Mouse (Mus musculus) adipocyte (in vitro differentiated cells): ENCODE data around the gene Gpr176.

Experiments
- DNase-seq: peaks from one replicate; pipeline ENCODE4 v3.0.0-alpha.2; 2016; ENCODE audit warnings: low spot score

Gpr176 gene

DNA sequence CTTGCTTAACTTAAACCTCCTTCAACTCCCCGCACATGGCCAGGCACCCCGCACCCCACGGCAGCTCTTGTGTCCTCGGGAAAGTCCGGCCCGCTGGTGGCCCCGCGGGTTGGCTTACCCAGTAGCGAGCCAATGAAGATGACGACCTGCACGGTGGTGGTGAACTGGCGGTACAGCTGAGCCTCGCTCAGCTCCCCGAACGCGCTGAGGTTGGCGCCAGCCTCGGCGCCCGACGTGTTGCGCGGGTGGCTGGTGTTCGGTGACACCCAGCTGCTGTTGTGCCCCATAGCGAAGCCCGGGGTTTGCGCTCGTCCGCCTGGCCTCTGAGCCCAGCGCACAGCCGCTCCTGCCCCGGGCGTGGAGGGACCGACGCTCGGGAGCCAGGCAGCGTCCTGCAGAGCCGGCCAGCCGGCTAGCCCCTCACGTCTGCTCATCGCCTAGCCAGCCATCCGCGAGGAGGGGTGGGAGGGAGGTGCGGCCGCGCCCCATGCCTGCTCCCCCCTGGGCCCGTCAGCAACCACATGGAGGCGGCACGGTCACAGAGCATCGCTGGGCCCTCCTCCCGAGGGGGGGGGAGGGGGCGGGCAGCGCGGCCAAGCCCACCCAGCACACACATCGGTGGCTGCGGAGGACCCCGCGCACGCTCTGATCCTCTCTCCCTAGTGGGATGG is at the start of gene Gpr176:
Gpr176 (minus strand) TSS at position 519 of the 671 bp plus-strand sequence.
- no peak for DNase-seq

DNA sequence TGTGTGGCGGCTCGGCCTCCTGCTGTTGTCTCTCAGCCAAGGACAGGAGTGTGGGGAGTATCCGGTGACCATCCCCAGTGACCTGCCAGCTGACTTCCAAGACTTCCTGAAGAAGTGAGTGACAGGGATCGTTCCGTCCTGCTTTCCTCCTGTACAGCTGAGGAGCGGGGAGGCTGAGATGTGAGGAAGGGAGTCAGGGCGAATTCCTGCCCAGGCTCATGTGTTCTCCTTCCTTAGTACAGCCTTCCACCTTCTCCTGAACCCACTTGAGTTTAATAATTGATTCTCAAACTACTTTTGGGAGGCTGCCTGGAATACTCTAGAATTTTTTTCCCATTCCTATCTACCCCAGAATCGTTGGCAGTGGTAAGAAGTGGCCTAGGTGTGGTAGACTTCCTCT is 49.2 kb upstream of the Gpr176 start:
- no peak for DNase-seq

DNA sequence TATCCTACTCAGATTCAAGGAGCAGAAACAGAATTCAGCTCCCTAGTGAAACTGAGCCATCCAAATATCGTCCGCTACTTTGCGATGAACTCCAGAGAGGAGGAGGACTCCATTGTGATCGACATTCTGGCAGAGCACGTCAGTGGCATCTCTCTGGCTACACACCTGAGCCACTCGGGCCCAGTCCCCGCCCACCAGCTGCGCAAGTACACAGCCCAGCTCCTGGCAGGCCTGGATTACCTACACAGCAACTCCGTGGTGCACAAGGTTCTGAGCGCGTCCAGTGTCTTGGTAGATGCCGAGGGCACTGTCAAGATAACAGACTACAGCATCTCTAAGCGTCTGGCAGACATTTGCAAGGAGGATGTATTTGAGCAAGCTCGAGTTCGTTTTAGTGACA is 48.7 kb upstream of the Gpr176 start:
- DNase-seq: no peak

DNA sequence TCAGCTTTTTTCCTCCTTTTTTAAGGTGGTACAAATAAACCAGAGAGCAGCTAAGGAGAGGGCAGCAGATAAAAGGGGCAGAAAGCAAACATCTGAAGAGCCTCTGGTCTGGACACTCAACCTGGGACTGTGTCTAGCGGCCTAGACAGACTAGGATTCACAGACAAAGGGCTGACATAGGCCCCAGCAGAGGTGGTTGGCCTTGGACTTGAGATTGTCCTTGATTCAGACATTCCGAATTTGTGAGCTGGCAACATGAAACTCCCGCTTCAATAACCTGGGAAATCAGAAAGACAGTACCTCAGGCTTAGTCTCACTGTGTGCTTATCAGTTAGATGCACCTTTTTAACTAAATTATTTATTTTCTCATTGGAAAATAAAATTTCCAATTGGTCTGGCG is 44.9 kb upstream of the Gpr176 start:
- DNase-seq: no peak

DNA sequence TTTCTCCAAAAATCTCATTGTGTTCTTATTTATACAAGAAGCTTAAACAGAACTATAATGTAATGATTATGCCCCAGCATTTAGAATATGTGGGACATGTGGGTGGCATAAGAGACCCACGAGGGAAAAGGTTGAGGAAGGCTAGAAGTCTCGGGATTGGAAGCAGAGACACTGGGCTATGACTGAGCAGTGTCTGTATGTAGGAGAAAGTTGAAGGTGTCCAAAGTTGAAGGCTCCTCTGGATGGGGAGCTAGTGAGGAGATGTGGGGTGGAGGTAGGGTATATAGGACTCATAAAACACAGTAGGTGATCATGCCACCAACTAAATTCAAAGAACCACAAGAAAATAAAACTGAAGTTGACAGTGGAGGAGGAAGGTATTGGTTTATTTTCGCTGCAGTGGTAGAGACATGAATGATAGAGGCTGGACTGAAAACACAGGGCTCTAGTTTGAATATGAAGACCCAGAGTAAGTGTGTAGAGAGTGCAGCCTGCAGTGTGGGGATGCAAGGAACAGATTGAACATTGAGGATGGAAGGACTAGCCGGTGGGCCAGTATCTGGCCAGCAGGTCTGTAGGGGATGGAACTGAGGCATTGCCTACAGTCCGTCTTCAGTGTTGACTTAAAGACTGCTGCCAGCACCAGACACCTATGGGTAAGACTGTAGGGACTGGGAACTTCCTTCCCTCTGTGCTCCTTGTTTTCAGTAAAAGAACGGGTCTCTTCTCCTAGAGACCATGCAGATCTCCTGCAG is 42.6 kb upstream of the Gpr176 start:
- DNase-seq: peak; percentile 47

DNA sequence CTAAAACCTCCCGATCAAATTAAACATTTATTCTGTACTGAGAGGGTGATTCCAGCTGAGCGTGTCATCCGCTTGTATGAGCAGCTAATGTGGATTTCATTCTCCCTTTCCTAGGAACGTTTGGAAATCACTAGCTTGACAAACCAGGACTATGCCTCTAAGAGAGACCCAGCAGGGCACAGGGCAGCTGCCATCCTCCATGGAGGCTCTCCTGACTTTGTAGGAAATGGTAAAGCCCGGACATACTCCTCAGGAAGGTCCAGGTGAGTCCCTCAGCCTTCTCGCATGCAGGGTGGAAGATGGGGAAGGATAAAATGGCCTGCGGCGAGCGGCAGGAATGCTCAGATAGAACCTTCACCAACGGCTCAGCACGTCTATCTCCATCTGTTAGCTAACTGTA is 39.6 kb upstream of the Gpr176 start:
- DNase-seq: no peak

DNA sequence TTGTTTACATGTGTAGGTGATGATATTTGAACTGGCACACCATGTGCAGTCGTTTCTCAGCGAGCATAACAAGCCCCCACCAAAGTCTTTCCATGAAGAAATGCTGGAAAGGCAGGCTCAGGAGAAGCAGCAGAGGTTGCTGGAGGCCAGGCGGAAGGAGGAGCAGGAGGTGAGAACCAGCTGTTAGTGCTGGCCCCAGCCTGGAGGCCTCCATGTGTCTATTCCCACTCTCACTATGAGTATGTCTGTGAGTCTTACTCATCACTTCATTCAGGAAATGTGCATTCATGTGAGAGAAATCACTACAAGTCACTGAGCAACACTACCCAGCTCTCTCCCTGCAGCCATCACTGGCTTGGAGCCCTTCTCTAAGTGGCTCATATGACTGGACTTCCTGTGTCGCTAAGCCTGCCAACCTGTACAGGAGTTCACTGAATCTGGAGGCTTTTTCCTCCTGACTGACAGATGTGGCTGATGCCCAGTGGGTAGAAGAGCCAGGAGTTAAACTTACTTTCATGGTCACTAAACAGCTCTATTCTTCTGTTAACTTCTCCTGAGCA is 35.2 kb upstream of the Gpr176 start:
- DNase-seq: no peak

DNA sequence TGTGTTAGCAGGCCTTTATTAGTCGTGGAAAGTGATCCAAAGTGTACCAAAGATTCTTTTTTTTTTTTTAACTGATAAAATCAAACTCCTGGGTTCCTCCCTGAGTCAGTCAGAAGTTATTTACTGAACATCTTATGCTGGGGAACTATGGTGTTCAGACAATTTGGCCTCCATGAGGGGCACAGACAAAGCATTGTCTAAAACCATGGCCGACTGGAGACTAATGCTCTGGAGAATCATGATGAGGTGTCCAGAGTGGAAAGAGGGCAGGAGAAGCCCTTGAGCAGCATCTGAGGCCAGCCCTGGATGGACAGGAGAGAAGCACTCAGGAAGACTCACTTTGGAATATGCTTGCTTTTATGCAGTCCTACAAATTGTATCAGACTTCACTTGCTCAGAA is 33.6 kb upstream of the Gpr176 start:
- DNase-seq: no peak

DNA sequence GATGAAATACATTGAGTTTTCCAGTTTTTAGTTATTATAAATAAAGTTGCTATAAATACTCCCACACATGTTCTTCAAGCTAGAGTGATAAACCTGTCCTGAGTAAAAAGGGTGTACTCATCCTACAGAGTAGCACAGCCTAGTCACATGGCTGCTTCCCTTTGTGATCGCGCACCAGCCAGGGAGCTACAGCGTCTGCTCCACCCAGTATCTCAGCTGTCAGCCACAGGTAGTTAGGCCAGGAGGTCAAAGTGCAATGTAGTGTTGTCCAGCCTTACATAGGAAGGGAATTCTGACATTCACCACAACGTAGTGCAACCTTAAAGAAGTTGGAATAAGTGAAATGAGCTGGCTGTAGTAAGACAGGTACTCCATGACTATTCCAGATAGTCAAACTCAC is 32.3 kb upstream of the Gpr176 start:
- DNase-seq: no peak

DNA sequence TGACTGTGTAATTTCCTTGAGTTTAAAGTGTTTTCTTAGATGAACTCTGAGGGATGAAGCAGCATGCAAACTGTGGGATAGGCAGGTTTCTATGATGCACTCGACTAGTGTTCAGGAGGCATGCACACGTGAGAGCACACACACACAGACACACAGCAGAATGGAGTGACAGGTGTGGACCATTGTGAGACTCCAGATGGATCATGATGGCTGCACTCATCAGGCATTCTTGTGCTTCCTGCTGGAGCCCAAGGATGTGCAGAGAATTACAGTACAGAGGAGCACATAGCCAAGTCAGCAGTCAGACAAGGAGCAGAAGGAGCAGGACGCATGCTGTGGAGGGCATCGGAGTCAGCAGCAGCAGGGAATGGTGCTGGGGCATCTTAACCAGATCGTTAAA is 31.1 kb upstream of the Gpr176 start:
- no peak for DNase-seq

DNA sequence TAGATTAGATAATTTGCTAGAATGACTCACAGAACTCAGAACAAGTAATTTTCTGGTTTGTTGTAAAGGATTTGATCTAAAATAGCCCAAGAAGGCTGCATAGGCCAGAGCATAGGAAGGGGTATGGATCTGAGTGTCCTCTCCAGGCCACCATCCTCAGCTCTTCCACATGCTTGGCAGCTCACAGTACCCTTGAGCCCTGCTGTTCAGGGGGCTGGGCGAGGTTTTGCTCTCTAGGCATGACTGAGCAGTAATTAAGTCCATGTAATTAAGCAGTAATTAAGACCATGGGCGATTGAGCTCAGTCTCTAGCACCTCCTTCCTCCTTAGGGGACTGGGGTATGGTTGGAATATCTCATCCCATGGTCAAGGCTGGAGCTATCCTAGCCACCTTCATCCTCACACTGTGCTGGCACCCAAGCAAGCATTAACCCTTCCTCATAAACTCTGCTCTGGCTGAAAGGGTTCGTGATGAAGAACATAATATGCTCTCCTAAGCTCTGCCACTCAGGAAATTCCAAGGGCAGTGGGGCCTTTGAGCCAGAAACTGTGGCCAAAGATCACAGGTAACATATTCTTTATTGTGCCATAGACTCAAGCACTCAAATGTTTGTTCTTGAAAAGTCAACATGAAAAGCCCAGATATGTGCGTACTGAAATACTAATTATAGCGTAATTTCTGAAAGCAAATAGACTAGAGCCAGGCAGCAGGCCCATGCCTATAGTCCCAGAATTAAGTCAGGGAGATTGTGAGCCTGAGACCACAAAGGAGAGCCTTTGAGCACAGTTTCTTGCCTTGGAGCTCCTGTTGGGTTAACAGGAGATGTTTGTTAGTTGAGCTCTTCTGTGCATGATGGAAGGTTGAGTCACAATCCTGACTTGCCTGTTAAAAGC is 28.9 kb upstream of the Gpr176 start:
- no peak for DNase-seq

DNA sequence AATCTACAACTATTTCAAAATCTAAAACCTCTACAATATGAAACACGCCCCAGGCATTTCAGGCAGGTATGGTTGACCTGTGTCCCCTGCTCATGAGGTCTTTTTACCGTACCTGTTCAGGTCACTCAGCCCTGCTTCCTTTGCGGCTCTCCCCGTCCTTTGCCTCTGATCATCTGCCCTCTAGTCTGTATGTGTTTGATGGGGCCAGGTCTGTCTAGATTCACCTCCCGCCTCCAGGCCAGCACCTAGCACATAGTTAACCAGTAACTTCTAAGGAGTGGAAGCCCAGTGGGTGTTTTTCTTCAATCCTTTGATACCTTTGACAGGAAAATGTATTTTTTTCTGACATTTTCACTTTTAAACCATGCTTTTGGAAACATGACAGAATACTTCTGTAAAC is 26.5 kb upstream of the Gpr176 start:
- DNase-seq: no peak

DNA sequence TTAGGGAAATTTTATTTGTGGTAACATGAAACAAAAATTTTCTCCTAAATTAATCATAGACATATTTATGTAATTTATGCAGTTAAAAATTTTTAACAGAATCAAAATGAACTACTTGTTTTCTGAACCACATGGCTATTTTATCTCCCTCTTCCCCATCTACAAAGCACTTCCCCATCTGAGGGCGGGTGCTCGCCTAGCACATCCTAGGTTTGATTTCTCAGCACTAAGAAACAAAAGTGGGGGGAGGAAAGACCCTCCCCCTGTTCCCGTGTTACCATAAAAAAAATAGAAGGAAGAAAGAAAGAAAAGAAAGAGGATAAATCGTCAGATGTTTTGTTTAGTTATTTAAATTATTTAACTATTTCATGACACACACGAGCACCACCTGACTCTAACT is 18.0 kb upstream of the Gpr176 start:
- no peak for DNase-seq

DNA sequence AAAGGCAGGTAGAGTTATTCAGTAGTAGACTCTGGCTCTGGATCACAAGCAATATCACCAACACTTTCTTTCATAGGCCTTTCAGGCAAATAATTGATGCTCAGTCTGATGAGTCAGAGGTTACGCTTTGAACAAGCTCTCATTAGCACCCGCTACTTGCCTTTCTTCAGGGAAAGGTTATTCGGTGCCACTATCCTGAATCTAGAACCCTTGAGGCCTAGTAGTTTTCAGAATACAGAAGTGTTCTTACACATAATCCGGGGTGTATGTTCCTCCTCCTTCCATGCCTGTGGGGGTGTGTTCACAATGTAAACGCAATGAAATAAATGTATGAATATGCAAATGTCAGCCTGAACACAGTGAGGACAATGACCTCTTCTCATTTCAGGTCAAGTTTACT is 16.9 kb upstream of the Gpr176 start:
- no peak for DNase-seq

DNA sequence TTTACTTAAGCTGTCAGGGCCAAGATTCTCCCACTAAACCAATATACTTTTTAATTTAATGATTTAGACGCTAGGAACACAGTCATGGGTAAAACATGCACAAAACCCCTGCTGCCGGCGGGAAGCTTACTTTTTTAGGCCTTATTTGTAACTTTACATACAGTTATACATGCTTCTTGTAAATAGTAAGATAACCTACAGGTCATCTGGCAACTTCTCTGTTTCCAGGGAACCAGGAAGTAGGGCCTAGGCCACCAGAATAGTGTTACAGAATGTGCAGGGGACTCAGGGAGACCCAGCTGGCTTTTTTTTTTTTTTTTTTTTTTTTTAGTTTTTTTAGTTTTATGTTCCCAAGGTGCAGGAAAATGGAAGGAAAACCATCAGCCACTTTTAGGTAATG is 16.4 kb upstream of the Gpr176 start:
- DNase-seq: no peak

DNA sequence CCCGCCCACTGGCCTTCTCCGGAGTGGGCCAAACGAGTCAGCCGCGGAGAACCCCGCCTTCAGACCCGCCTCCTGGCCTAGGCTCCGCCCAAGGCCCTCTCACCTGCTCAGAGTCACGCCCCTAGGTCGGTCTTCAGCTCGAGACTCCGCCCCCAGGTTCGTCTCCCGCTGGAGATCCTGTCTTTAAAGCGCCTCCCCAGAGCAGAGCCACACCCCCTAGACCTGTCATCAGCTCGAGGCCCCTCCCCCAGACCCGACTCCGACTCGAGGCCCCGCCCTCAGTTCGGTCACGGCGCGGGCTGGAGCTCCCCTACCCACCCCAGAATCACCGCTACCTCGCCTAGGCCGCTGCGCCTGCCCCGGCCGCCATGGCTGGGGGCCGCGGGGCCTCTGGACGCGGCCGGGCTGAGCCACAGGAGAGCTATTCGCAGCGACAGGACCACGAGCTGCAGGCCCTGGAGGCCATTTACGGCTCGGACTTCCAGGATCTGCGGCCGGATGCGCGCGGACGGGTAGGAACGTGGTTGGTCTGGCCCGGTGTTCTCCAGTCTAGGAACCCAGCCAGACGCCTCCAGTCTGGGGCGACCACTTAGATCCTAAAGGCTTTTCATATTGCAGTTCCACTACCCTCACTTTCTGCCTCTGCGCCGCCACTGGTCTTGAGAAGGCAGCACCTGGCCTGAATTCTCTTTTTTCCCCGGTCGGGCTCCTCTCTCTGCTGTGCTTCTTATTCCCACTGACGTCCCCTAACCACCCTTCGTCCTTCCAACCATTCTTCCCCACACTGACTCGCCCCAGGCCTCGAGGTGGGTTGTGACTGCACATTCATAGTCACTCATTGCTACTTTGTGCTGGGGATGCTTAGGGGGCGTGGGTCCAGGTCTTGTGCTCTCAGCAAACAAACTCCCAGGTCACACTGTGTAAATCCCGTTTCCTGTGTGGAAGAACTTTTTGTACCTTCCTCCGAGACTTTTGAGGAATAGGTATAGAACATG is 15.4 kb upstream of the Gpr176 start, which contains the start of gene Eif2ak4:
Eif2ak4 (plus strand) TSS at position 278 of the 995 bp plus-strand sequence.
- DNase-seq: peak; percentile 100

DNA sequence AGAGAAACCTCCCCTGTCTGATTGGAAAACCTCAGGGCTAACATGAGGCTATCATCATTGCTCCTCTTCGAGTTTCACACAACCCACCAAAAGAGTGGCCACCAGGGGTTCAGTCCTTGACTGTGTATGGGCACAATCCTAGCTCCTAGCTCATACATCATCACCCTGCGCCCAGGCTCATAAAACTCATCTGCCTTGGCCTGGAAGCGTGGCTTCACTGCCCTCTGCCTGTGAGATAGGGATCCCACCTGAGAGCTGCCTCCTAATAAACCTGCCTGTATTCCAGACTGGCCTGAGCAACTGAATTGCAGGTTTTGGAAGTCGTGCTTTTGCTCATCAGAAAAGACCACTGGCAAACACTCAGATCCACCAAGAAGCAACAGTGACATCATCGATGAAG is 10.2 kb upstream of the Gpr176 start:
- DNase-seq: no peak

DNA sequence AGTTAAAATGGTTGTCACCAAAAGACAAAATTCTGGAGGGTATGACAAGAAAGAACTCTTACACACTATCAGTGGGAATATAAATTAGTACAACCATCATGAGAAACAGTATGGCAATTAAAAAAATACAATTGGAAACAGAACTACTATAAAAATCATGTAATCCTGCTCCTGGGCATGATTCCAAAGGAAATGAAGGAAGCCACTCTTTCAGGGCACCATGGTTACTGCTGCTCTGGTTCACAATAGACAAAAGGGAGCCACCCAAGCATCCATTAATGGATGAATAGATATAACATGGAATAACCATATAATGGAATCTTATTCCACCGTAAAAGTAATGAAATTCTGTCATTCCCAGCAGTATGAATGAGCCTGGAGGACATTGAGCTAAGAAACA is 6.5 kb upstream of the Gpr176 start:
- peak; percentile 29 for DNase-seq

DNA sequence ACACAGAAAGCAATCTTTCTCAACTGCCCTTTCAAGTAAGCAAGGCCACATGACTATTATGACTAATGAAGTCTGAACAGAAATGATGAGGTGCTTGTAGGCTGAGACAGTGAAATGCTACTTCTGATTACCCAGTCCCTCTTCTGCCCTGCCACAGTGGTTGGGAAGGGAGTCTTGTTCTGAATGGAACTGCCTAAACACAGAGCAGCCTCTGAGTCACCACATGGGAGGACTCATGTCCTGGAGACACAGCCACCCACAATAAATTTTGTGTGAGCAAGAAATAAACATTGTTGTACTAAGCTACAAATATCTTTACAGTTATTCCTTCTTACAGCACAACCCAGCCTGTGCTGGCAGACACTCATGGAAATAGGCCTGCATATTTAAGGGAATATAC is 2.7 kb upstream of the Gpr176 start:
- DNase-seq: no peak

DNA sequence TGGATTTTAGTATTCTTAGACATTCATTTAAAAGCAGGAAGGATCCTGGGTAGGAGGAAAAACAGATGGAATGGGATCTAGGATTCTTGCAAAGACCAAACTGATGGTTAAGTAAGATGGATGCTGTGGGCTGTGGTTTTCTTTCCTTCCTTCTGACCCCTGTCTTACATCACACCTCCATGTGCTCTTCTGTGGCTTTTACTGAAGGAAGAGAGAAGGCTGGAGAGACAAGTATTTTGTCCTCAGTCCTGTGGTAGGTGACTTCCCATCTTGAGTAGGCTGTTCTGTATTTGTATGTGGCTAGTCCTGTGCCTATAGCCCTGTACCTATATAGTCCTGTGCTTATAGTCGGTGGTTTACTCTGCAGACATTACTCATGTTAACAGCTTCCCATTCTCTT is 2.3 kb upstream of the Gpr176 start:
- no peak for DNase-seq

DNA sequence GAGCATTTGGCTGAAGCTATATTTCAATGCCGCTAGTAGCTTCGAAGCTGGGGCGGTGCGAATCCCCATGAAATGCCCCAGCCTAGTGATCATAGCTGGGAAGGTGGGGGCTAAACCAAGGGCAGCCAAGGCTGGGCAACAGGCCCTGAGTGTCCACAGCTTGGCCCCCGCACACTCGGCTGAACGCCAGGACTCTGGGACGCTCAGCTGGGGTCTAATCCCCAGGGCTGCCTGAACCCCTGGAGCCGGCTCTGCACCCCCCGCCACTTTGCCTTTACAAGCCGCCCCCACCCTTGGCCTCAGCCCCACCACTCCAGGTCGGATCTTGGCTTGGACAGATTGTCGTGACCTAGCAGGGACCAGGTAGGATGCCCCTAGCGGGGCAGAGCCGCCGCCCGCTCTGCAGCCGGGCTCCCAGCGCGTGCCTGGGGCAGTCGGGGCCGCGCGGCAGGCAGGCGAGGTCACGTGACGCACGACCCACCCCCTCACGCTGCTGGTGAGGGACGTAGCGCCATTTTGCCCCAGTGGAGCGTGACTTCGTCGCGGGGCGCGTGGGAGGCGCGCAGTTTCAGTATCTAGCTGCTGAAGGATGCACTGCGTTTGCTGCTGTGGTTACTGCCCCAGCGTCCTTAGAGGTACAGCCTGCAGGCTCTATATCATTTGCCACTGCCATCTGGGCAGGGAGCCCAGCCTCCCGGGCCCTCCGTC is 507 bp upstream of the Gpr176 start:
- DNase-seq: no peak
